Mouse (Mus musculus) lung, postnatal 0 days (tissue): ENCODE data around the gene Cd300lf. TPM values are rescaled to one million over a fixed set of nuclear protein-coding genes. Genes with fewer than 3 reads are reported as not detected.
A peak's percentile ranks its signal among the peaks of the same experiment; 100 is the strongest.

ENCODE experiments used
- ATAC-seq: fragments of 200-750 bp; cut with Nextera tagmentation; 2 replicates; pipeline ENCODE4 v1.8.0; 2017; ENCODE audit warnings: moderate library complexity
- DNase-seq: peaks from one replicate; pipeline ENCODE4 v3.0.0-alpha.2; 2016; ENCODE audit warnings: low spot score
- H3K27ac ChIP-seq: fragments of 300-500 bp; sonication (generic); 2 replicates; pipeline ENCODE4 v1.5.1; 2014; ENCODE audit warnings: antibody characterized with exemption, mild to moderate bottlenecking, low read length, mixed read lengths
- H3K27me3 ChIP-seq: fragments of 300-500 bp; sonication (generic); replicated peaks from 2 replicates; pipeline ENCODE4 v1.6.1; 2014; ENCODE audit warnings: low read length, mixed read lengths; ENCODE audit not compliant: insufficient read depth
- H3K36me3 ChIP-seq: fragments of 300-500 bp; sonication (generic); 2 replicates; pipeline ENCODE4 v1.6.1; 2014; ENCODE audit warnings: low read length, mixed read lengths; ENCODE audit not compliant: insufficient read depth
- H3K4me1 ChIP-seq: fragments of 300-500 bp; sonication (generic); 2 replicates; pipeline ENCODE4 v1.6.1; 2014; ENCODE audit warnings: antibody characterized with exemption, low read depth, low read length, mixed read lengths; ENCODE audit not compliant: insufficient read depth
- H3K4me2 ChIP-seq: fragments of 300-500 bp; sonication (generic); replicated peaks from 2 replicates; pipeline ENCODE4 v1.6.1; 2014; ENCODE audit warnings: low read depth, mild to moderate bottlenecking, low read length, moderate library complexity, mixed read lengths
- H3K4me3 ChIP-seq: fragments of 300-500 bp; sonication (generic); 2 replicates; pipeline ENCODE4 v1.5.1; 2014; ENCODE audit warnings: low read depth, low read length
- H3K9ac ChIP-seq: fragments of 300-500 bp; sonication (generic); replicated peaks from 2 replicates; pipeline ENCODE4 v1.6.1; 2014; ENCODE audit warnings: low read depth, mild to moderate bottlenecking
- H3K9me3 ChIP-seq: fragments of 300-500 bp; sonication (generic); 2 replicates; pipeline ENCODE4 v1.6.1; 2016; ENCODE audit warnings: low read length, mixed read lengths
- CTCF ChIP-seq: IDR thresholded peaks from 2 replicates; pipeline ENCODE4 v1.5.1; 2016; ENCODE audit warnings: antibody characterized with exemption, mild to moderate bottlenecking
- EP300 ChIP-seq: IDR thresholded peaks from 2 replicates; pipeline ENCODE4 v1.6.1; 2016; ENCODE audit warnings: antibody characterized with exemption, mild to moderate bottlenecking, control low read depth
- WGBS: fragments of 180-500 bp; shearing (Covaris S2); extraction: QIAGEN DNeasy Blood & Tissue Kit; methylation state at CpG from one replicate; pipeline ENCODE4 v1.1.7; 2014; 5-methylcytosine and 5-hydroxymethylcytosine counted together
- polyA plus RNA-seq: library from polyadenylated mRNA; unstranded; fragments of >200 nt; fragmentation: Nextera tagmentation; extraction: Ambion mirVana; gene quantifications from 2 replicates; pipeline ENCODE4 v1.2.1, GENCODE M21; 2015

Gene Cd300lf
- polyA plus RNA-seq, 1 experiment from 2014 or later: 13.1 TPM

GRCm38 (mm10) chr11:115075859-115076258 lies 57.9 kb downstream of the Cd300lf start:
- H3K27me3 ChIP-seq: no peaks in the 10 kb centered on the region
- DNase-seq (no peak), ATAC-seq (no peak)
- H3K27ac ChIP-seq: no peak overlapping the region
- H3K4me3 ChIP-seq: no peak overlapping the region
- no peaks in the 10 kb centered on the region for H3K9me3 ChIP-seq
- 34% methylated on average over 5 of the region's 5 CpGs for WGBS
- no peak for TF ChIP-seq EP300
- TF ChIP-seq CTCF: no peak
- H3K4me2 ChIP-seq: no peak overlapping the region
- H3K4me1 ChIP-seq: 0 out of 2 replicates have a peak, but pooled peaks cover 3% of the 10 kb centered on the region
- H3K9ac ChIP-seq: no peak overlapping the region
- H3K36me3 ChIP-seq: no peaks in the 10 kb centered on the region

- Histone ChIP-seq H3K4me3 (no peak overlapping the region), H3K4me1 (0 out of 2 replicates have a peak, but pooled peaks cover 3% of the 10 kb centered on the region), H3K9ac (no peak overlapping the region), H3K4me2 (no peak overlapping the region), H3K36me3 (no peaks in the 10 kb centered on the region), H3K9me3 (no peaks in the 10 kb centered on the region), H3K27ac (no peak overlapping the region), H3K27me3 (no peaks in the 10 kb centered on the region)
- DNase-seq: no peak
- no peak for ATAC-seq
- 36% methylated on average over 7 of the region's 7 CpGs for WGBS
- no peak for TF ChIP-seq EP300
- no peak for TF ChIP-seq CTCF
Measured at GRCm38 (mm10) chr11:115075407-115075806, 58.4 kb downstream of the Cd300lf start.

GRCm38 (mm10) chr11:115073002-115073401 lies 60.8 kb downstream of the Cd300lf start:
- H3K9me3 ChIP-seq: no peaks in the 10 kb centered on the region
- H3K4me3 ChIP-seq: no peak overlapping the region
- H3K4me2 ChIP-seq: no peak overlapping the region
- H3K27ac ChIP-seq: no peak overlapping the region
- no peak for DNase-seq
- H3K9ac ChIP-seq: 0 out of 2 replicates have a peak overlapping the region, but pooled peaks have one; percentile 8
- ATAC-seq: no peak
- no peak for TF ChIP-seq EP300
- TF ChIP-seq CTCF: no peak
- H3K4me1 ChIP-seq: 0 out of 2 replicates have a peak, but pooled peaks cover 3% of the 10 kb centered on the region
- no peaks in the 10 kb centered on the region for H3K36me3 ChIP-seq
- H3K27me3 ChIP-seq: no peaks in the 10 kb centered on the region
- 66% methylated on average over 5 of the region's 5 CpGs for WGBS

DNA sequence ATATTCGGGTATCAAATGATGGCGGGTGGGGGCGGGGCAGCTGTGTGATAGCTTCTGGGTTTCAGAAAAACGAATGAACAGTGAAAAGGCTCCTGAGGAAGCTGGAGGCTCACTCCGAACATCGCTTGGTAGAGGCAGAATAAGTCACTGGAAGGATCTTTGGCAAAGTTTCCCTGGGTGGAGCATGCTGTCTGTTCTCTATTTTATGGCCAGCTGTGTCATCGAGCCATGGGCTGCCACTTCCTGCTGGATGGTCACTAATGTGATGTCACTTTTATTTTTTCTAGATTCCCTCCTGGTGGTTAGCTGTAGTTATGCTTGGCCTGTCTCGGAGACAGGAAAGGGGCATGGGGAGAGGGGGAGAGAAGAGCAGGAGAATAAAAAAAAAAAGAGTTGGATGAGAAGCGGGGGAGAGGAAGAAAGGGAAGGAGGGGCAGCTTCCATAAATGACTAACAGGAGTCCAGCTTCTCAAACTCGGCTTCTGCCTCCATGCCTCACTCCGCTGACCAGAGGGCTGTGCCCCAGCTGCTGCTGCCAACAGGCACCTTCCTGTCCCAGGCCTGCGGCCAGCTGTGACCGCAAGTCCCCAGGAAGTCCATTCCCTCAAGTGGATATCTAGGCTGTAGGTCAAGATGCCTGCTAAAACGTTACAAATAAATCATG lies 62.0 kb downstream of the Cd300lf start:
- H3K9me3 ChIP-seq: no peaks in the 10 kb centered on the region
- H3K27me3 ChIP-seq: no peaks in the 10 kb centered on the region
- H3K4me1 ChIP-seq: 0 out of 2 replicates have a peak, but pooled peaks cover 3% of the 10 kb centered on the region
- no peaks in the 10 kb centered on the region for H3K36me3 ChIP-seq
- H3K9ac ChIP-seq: no peak overlapping the region
- ATAC-seq (peak; percentile 85), DNase-seq (peak; percentile 86)
- H3K4me2 ChIP-seq: peak overlapping the region; percentile 28
- no peak overlapping the region for H3K4me3 ChIP-seq
- WGBS: 7% methylated on average over 13 of the region's 14 CpGs
- TF ChIP-seq EP300 (no peak), CTCF (peak; percentile 37)
- H3K27ac ChIP-seq: peak overlapping the region; percentile 27; the same call in 1 of the 2 replicates

DNA sequence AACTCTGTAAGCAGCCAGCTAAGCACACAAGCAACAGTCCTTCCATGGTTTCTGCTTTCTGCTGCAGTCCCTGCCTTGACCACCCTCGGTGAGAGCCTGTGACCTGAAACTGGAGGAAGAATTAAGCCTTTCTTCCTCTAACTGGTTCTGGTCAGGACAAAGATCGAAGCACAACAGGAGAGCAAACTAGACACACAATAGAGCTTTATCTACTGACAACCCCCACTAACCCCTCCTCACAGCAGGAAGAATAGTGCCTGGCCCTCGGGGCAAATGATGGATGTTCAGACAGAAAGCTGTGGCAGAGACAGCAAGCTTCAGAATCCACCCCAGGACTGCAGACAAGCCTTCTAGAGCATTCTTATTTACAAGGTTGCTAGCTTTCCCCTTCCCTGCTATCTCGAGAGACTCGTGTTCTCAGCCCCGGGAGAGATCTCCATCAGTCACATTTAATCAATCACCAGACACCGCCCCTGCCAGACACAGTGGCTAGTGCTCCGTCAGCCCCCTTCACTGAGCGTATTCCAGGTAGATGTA lies 62.7 kb downstream of the Cd300lf start:
- DNase-seq: no peak
- Histone ChIP-seq H3K36me3 (no peaks in the 10 kb centered on the region), H3K4me2 (peak overlapping the region; percentile 28; the same call in 1 of the 2 replicates), H3K4me3 (no peak overlapping the region), H3K27me3 (no peaks in the 10 kb centered on the region), H3K4me1 (0 out of 2 replicates have a peak, but pooled peaks cover 3% of the 10 kb centered on the region), H3K27ac (no peak overlapping the region), H3K9ac (no peak overlapping the region), H3K9me3 (no peaks in the 10 kb centered on the region)
- TF ChIP-seq EP300 (no peak), CTCF (no peak)
- ATAC-seq: no peak
- 4% methylated on average over 9 of the region's 9 CpGs for WGBS

DNA sequence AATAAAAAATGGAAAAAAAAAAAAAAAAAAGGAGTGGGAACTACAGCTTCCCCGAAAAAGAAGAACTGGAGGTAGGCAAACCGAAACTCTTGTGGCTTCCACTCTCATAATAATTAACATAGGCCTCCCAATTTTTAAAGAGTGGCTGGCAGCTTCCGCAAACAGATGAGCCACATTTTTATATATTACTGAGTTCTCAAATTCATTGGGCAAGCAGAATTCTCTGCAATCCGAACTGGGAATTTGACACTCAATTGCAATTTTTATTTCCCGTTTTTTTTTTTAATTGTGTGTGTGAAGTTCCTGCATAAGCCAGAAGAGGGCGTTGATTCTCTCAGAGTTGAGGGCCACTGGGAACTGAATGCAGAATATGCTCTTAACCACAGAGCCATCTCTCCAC lies 67.0 kb downstream of the Cd300lf start:
- ATAC-seq (no peak), DNase-seq (peak; percentile 8)
- no peak overlapping the region for H3K9ac ChIP-seq
- H3K27me3 ChIP-seq: no peaks in the 10 kb centered on the region
- 0 out of 2 replicates have a peak, but pooled peaks cover 3% of the 10 kb centered on the region for H3K4me1 ChIP-seq
- H3K4me2 ChIP-seq: no peak overlapping the region
- no peaks in the 10 kb centered on the region for H3K9me3 ChIP-seq
- H3K36me3 ChIP-seq: no peaks in the 10 kb centered on the region
- WGBS: 55% methylated on average over 6 of the region's 6 CpGs
- TF ChIP-seq CTCF (peak; percentile 2; the same call in 1 of the 2 replicates), EP300 (no peak)
- H3K27ac ChIP-seq: no peak overlapping the region
- H3K4me3 ChIP-seq: no peak overlapping the region

Other genes with a start within 250 kb of the Cd300lf start
- gene Cd300a, start 244.0 kb downstream of the Cd300lf start, polyA plus RNA-seq: 4.6 and 5.9 TPM in 2 replicates
- gene Cd300lb, start 199.6 kb downstream of the Cd300lf start, polyA plus RNA-seq: 1.5 and 2.0 TPM in 2 replicates
- gene Cd300c, start 164.8 kb downstream of the Cd300lf start, polyA plus RNA-seq: 0.19 and 0.31 TPM in 2 replicates
- gene Cd300ld, start 144.1 kb downstream of the Cd300lf start, polyA plus RNA-seq: 0.92 and 1.0 TPM in 2 replicates
- gene Cd300c2, start 132.1 kb downstream of the Cd300lf start, polyA plus RNA-seq: 12.4 and 15.7 TPM in 2 replicates
- gene Cd300ld2, start 117.8 kb downstream of the Cd300lf start, polyA plus RNA-seq: 0.44 TPM in 1 of 2 replicates, not detected in the other
- not detected in 2 replicates for gene Cd300ld4, start 107.0 kb downstream of the Cd300lf start, polyA plus RNA-seq
- gene Cd300ld5, start 96.2 kb downstream of the Cd300lf start, polyA plus RNA-seq: not detected in 2 replicates
- not detected in 2 replicates for gene Cd300ld3, start 85.6 kb downstream of the Cd300lf start, polyA plus RNA-seq
- gene Cd300e, start 71.8 kb downstream of the Cd300lf start, polyA plus RNA-seq: 0.21 and 0.31 TPM in 2 replicates
- gene Rab37, start 42.6 kb downstream of the Cd300lf start, polyA plus RNA-seq: 0.56 and 0.85 TPM in 2 replicates
- gene Slc9a3r1, start 29.3 kb upstream of the Cd300lf start, polyA plus RNA-seq: 56.9 and 71.2 TPM in 2 replicates
- 9.6 and 10.5 TPM in 2 replicates for gene Tmem104, start 53.5 kb upstream of the Cd300lf start, polyA plus RNA-seq
- gene Nat9, start 53.9 kb upstream of the Cd300lf start, polyA plus RNA-seq: 30.3 and 30.8 TPM in 2 replicates
- 0.11 TPM in 2 replicates for gene Grin2c, start 133.3 kb upstream of the Cd300lf start, polyA plus RNA-seq
- gene Fdxr, start 143.1 kb upstream of the Cd300lf start, polyA plus RNA-seq: 6.9 and 7.9 TPM in 2 replicates
- gene Fads6, start 163.7 kb upstream of the Cd300lf start, polyA plus RNA-seq: 0.17 and 0.24 TPM in 2 replicates
- gene Otop2, start 173.2 kb upstream of the Cd300lf start, polyA plus RNA-seq: not detected in 2 replicates
- gene Ush1g, start 188.0 kb upstream of the Cd300lf start, polyA plus RNA-seq: not detected in 2 replicates
- not detected in 2 replicates for gene Otop3, start 200.7 kb upstream of the Cd300lf start, polyA plus RNA-seq
- 16.0 and 17.9 TPM in 2 replicates for gene Hid1, start 233.8 kb upstream of the Cd300lf start, polyA plus RNA-seq
- gene Cdr2l, start 247.9 kb upstream of the Cd300lf start, polyA plus RNA-seq: 14.0 and 15.8 TPM in 2 replicates